Mouse (Mus musculus) spleen, adult 18-20 months (tissue): ENCODE data around the gene Rundc1.
"Not testable (repeated sequence)": the region's sequence is repeated elsewhere in the genome, so short reads cannot be mapped to it uniquely, and the experiment has no call there.

ENCODE experiments used
- DNase-seq, 2 experiments: peaks; one replicate each; pipeline ENCODE4 v3.0.0; 2022; ENCODE audit warnings: mixed read lengths in 2 of 2

Rundc1 gene

GRCm38 (mm10) chr11:101424925-101425813 lies at the start of gene Rundc1, which contains the start of gene Ptges3l:
TSS of gene Rundc1 (plus strand) at chr11:101425085.
TSS of gene Ptges3l (minus strand) at chr11:101425333.
- peak; percentile 97 to 99 for DNase-seq

- not testable (repeated sequence) for DNase-seq
Measured at GRCm38 (mm10) chr11:101378196-101378595, 46.7 kb upstream of the Rundc1 start.

- no peak for DNase-seq
Measured at GRCm38 (mm10) chr11:101378926-101379325, 46.0 kb upstream of the Rundc1 start.

GRCm38 (mm10) chr11:101381817-101382216 lies 43.1 kb upstream of the Rundc1 start:
- no peak for DNase-seq

- peak in 1 of 2 experiments; percentile 40 for DNase-seq
Measured at GRCm38 (mm10) chr11:101395110-101395509, 29.8 kb upstream of the Rundc1 start.

- no peak for DNase-seq
Measured at GRCm38 (mm10) chr11:101415306-101415705, 9.6 kb upstream of the Rundc1 start.

GRCm38 (mm10) chr11:101416433-101417100 lies 8.3 kb upstream of the Rundc1 start:
- DNase-seq, result no peak

GRCm38 (mm10) chr11:101417101-101417855 lies 7.6 kb upstream of the Rundc1 start, which contains the start of gene Aarsd1:
TSS of gene Aarsd1 (minus strand) at chr11:101417615.
- peak; percentile 72 to 89 for DNase-seq

- no peak for DNase-seq
Measured at GRCm38 (mm10) chr11:101418991-101419390, 5.9 kb upstream of the Rundc1 start.

- no peak for DNase-seq
Measured at GRCm38 (mm10) chr11:101419610-101420009, 5.3 kb upstream of the Rundc1 start.

- no peak for DNase-seq
Measured at GRCm38 (mm10) chr11:101420148-101420547, 4.7 kb upstream of the Rundc1 start.

- DNase-seq, result no peak
Measured at GRCm38 (mm10) chr11:101424105-101424851, 607 bp upstream of the Rundc1 start, which contains the start of gene Gm27029. TSS of gene Gm27029 (minus strand) at chr11:101424796.

GRCm38 (mm10) chr11:101426165-101426564 lies 1.3 kb downstream of the Rundc1 start:
- no peak for DNase-seq

- DNase-seq, result no peak
Measured at GRCm38 (mm10) chr11:101431327-101431726, 6.4 kb downstream of the Rundc1 start.

GRCm38 (mm10) chr11:101433396-101433795 lies 8.5 kb downstream of the Rundc1 start:
- no peak for DNase-seq

- DNase-seq, result no peak
Measured at GRCm38 (mm10) chr11:101435831-101436230, 10.9 kb downstream of the Rundc1 start.

- no peak for DNase-seq
Measured at GRCm38 (mm10) chr11:101436916-101437315, 12.0 kb downstream of the Rundc1 start.

GRCm38 (mm10) chr11:101438006-101438405 lies 13.1 kb downstream of the Rundc1 start:
- DNase-seq, result not testable (repeated sequence)

- not testable (repeated sequence) for DNase-seq
Measured at GRCm38 (mm10) chr11:101441450-101442126, 16.7 kb downstream of the Rundc1 start.

- DNase-seq, result peak; percentile 85 to 96
Measured at GRCm38 (mm10) chr11:101442127-101442693, 17.3 kb downstream of the Rundc1 start, which contains the start of gene Rpl27. TSS of gene Rpl27 (plus strand) at chr11:101442298.

- no peak for DNase-seq
Measured at GRCm38 (mm10) chr11:101442760-101443159, 17.9 kb downstream of the Rundc1 start.
